Mouse (Mus musculus): ENCODE results near the gene Vmn2r21.
"Not testable (repeated sequence)": the region's sequence is repeated elsewhere in the genome, so short reads cannot be mapped to it uniquely, and the experiment has no call there.

- TF ChIP-seq ZKSCAN1 (IDR thresholded peaks at IDR 0.05; ENCODE audit: borderline replicate concordance, low read depth, low read length); CTCF (conservative IDR thresholded peaks at IDR 0.05 in 1 of 2, IDR thresholded peaks at IDR 0.05 in 1 of 2; ENCODE audit: low read depth in 2 of 2, low read length in 2 of 2); IRF4 (IDR thresholded peaks at IDR 0.05; ENCODE audit: low read depth, low read length); RAD21 (IDR thresholded peaks at IDR 0.05; ENCODE audit: low read depth, low read length); MEF2A (IDR thresholded peaks at IDR 0.05; ENCODE audit: borderline replicate concordance, low read depth, low read length); POLR2AphosphoS2 (IDR thresholded peaks at IDR 0.05; ENCODE audit: low read depth, low read length); MYC (IDR thresholded peaks at IDR 0.05; ENCODE audit: low read depth, low read length); POLR2A (IDR thresholded peaks at IDR 0.05; ENCODE audit: low read depth, low read length); GABPA (IDR thresholded peaks at IDR 0.05; ENCODE audit: insufficient replicate concordance, low read depth, low read length): not testable (repeated sequence)
These were observed 64.6 kb downstream of the Vmn2r21 start for GRCm38 (mm10) chr6:123468651-123469050.
